Mouse (Mus musculus) NIH3T3 (cell line): Measurements from ENCODE around the gene Gpc5.

Source experiments
- DNase-seq: peaks from one replicate; pipeline ENCODE4 v3.0.0-alpha.2; 2012; ENCODE audit warnings: low read depth

The Gpc5 gene

GRCm38 (mm10) chr14:115551996-115552395 is 460.0 kb downstream of the Gpc5 start:
- no peak for DNase-seq

- DNase-seq: no peak
Observed at GRCm38 (mm10) chr14:115580466-115581255, 488.6 kb downstream of the Gpc5 start.

- DNase-seq: no peak
Observed at GRCm38 (mm10) chr14:115581256-115581633, 489.2 kb downstream of the Gpc5 start.

DNA sequence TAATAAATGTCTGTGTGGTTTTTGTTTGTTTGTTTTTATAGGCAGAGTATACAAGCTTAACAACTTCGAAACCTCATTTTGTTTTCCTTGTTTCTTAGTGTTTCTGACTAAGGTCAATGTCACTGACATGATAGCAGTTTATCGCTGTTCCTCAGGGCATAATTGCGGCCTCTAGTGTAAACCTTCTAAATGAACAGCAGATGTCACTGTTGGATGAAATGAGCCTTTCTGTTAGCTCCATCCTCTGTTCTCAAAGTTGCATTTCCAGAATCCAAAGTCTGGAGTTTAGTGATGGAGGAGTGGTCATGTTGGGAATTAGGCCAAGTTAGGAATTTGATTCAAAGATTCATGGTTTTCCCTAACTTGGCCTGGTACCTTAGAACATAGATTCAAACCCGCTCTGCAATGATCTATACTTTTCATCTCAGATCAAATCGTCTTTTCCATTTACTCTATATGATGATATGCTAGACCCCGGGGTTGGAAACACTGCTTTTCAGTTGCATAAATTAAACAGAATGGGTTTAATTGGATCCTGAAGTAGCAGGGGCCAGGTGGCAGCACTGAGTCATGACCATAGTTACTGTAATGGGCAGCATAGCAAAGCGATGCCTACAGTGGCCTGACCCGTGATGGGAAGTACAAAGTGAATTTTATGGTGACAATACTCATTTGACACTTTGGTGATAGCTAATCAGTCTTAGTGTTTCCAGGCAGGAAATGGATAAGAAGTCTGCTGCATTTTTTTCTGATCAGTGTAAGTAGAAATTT is 508.4 kb downstream of the Gpc5 start:
- no peak for DNase-seq

- DNase-seq: no peak
Observed at GRCm38 (mm10) chr14:115614154-115614553, 522.1 kb downstream of the Gpc5 start.

DNA sequence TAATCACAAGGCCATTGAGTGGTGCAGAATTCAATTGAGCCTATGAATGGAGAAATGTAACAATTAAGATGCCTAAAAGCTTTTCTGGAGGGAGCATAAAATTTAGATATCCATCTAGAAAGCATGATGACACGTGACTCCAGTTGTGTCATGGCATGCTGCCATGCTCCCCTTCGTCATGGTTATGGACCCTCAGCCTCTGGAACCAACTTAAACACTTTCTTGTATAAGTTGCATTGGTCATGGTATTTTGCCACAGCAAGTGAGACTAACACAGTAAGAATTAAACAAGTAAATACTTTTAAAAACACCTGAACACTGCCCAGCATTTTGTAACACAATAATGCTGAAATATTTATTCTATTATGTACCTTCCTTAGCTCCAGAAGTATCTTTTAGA is 524.3 kb downstream of the Gpc5 start:
- no peak for DNase-seq

GRCm38 (mm10) chr14:115616846-115617245 is 524.8 kb downstream of the Gpc5 start:
- DNase-seq: no peak

DNA sequence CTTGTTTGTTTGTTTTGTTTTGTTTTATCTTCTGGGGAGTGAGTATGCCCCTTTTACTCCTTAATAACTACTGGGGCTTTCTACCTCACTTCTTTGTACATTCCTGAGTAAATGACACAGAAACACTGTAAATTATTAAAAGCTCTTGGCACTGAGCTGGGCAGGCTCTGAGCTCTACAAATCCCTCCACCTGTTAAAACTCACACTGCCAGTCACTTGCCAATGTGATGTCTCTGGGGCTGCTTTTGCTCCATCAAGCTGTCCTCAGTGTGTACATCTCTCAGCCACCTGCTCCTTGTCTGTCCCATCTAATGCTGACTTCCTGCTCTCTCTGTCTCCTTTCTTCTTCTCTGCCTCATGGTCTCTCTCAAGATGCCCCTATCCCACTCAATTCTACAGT is 528.5 kb downstream of the Gpc5 start:
- no peak for DNase-seq

GRCm38 (mm10) chr14:115631160-115631898 is 539.3 kb downstream of the Gpc5 start:
- no peak for DNase-seq

DNA sequence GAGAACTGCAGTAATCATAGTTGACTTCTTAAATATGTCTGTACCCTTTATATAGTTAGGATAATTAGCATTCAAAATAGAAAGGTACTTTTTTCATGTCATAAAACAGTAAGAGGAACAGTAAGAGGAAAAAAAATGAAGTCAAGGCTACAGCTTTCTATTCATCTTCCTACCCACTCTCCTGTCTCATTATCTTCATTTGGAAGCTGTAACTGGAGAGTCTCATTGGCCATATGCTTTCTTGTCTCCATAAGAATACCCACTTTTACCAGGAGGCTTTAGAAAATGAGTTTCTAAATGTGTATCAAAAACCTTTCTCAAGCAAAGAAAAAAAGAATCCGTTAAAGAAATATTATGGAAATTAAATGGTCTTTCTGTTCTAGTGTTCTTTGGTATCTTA is 541.3 kb downstream of the Gpc5 start:
- no peak for DNase-seq

- DNase-seq: no peak
Observed at GRCm38 (mm10) chr14:115679875-115680274, 587.9 kb downstream of the Gpc5 start.

DNA sequence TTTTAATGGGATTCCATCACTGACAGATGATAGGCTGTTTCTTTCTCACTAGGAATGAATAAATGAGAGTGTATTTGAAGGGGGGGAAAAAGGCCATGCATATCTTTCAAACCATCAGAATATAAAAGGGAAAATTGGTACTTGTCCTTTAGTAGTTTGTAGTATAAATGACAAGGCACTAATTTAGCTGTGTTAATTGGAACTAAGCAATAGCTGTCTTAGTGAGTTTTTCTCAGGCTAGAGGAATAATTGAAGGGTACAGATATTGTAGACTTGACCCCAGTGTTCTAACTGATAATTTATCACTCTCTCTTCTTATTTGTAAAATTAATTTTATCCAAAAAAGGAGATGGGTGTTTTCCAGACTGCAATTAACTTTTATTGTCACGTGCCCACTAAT is 654.0 kb downstream of the Gpc5 start:
- no peak for DNase-seq

DNA sequence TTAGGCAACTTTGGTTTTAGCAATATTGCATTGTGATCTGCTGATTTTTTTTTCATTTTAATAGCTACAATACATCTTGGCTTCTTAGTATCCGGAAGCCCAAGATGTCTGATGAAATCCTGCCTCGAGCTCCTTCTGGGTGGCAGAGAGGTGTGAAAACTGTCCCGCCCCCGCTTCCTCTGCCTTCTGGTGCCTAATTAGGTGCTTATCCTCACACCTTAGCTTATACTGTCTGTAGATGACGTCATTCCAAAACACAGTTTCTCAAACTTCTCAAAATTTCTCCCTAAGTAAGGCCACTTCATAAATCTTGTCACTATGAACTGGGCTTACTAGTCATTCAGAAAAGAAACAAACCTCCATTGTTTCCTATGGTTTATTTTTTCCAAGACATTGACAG is 668.2 kb downstream of the Gpc5 start:
- no peak for DNase-seq

DNA sequence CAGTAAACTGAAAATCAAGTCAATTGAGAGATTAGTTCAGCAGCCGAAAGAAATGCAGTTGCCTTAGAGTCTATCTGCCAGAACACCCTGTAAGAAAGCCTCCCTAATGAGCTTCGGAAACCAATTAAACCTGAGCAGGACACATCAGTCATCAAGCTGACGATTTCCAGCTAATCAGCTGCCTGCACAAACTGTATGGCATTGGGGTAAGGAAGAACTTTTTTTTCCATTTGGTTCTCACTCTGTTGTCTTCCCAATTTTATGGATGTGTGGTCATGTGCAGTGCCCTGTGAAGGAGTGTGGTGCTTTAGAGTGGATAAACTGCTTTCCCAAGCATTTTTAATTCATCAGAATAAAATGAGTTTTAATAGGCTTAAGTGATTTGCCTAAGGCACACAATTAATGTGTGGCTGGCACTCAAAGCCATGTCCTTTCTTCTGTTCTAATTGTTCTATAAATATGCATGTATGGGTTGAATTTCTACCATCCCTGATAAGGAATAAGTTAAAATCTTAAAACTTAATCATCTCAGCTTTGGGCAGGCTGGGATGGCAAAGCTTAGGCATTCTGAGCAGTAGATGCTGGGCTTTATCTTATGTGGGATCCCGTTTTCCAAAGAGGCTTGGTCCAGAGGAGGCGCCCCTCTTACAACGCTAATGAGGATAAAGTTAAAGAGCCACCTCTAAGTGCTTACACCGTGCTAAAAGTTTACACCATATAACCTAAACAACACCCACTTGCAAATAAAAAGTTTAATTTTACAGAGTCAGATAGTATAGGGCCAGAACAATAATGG is 687.6 kb downstream of the Gpc5 start:
- DNase-seq: no peak

DNA sequence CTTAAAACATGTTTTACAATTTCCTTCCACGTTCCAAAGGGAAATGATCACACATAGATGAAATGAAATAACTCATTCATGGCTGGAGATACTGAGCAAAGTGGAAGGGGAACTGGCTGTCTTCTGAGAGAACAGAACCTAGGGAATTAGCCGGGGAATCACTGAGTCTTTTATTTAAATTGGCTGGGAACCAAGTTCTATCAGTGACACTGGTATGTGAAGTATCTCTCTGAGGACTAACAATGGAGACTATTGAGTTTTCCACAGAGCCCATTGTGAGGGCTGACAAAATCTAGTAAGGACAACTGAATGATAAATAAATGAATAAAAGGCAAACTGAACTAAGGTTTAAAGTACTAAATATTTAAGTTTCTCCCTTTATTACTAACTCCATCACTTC is 712.7 kb downstream of the Gpc5 start:
- no peak for DNase-seq

- peak; percentile 30 for DNase-seq
Observed at GRCm38 (mm10) chr14:115819021-115819420, 727.0 kb downstream of the Gpc5 start.

GRCm38 (mm10) chr14:115821657-115822056 is 729.6 kb downstream of the Gpc5 start:
- no peak for DNase-seq

- no peak for DNase-seq
Observed at GRCm38 (mm10) chr14:115830485-115830884, 738.5 kb downstream of the Gpc5 start.

DNA sequence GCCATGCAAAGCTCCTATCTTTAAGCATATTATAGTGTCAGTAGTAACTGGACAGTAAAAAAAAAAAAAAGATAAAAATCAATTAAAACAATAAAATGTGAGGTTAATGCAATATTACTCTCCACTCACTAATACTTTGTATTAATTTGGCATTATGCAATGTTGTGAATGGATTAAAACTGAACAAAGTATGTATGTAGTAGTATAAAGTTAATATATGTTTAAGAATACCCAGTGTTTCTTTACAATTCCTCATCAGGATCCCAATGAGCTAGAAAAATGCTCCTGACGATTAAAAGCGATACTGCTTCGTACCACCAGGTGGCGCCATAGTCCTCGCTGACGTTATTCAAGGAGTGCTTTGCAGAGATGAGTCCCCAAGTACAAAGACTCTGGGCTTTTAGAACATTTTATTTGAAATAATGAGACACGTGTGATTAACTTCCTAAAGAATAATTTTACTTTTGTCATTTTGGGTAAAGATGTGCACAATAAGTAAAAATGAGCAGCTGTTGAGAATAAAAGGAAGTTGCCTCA is 739.3 kb downstream of the Gpc5 start:
- DNase-seq: peak; percentile 71

- DNase-seq: no peak
Observed at GRCm38 (mm10) chr14:115831854-115832625, 740.0 kb downstream of the Gpc5 start.

DNA sequence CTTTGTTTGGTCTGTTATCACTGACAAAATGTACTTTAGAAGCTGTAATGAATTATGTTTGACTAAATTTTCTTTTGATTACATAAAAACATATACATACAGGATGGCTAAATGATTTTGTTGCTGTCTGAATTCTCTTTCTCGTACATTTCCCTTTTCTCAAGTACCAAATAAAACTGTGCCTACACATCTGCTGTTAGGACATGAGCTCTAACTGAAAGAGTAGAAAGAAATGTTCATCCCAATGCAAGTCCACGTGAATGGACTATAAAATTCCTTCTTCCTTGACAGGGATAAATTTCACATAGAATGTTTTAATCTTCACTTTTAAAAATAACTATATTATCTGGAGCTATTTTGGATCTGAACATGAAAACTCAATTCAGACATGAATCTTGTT is 751.8 kb downstream of the Gpc5 start:
- DNase-seq: no peak
